Mouse (Mus musculus): Measurements from ENCODE around the gene Tuba1b. TPM values are rescaled to one million over a fixed set of nuclear protein-coding genes. Genes with fewer than 3 reads are reported as not detected.

Tuba1b gene
- total and polyA plus RNA-seq, 3 experiments, result 1,149 to 2,960 (median 2,851) TPM

GRCm38 (mm10) chr15:98893940-98894745, 40.2 kb downstream of the Tuba1b start, which contains the start of gene Rhebl1:
Gene Rhebl1, minus strand, starts transcription at chr15:98894540.
- no peaks in the 10 kb centered on the region for H3K79me2 ChIP-seq (replicated peaks; ENCODE audit: control insufficient read depth, extremely low read depth, insufficient read depth, poor library complexity, severe bottlenecking)
- H3K36me3 ChIP-seq (replicated peaks in 1 of 2; ENCODE audit: control insufficient read depth in 1 of 2, insufficient read depth in 1 of 2, low read length in 1 of 2), result peaks cover 0 to 1% of the 10 kb centered on the region in 2 experiments
- H3K4me2 ChIP-seq (ENCODE audit: insufficient read depth, low read depth, poor library complexity, severe bottlenecking), result peak within 1 kb of the TSS; percentile 73
- dilution Hi-C loops (cut with MboI; ENCODE audit: extremely low pct_ligation_motif_present, extremely low pct_unique_long_range_greater_than_20kb, low sequenced_read_pairs), result no loop called here
- TF ChIP-seq KAT2A (IDR thresholded peaks at IDR 0.05; ENCODE audit: insufficient replicate concordance, low read length) (no peak), RCOR1 (conservative IDR thresholded peaks at IDR 0.05; ENCODE audit: low read depth, low read length) (no peak), POLR2A (IDR thresholded peaks at IDR 0.05; ENCODE audit: low read depth, low read length) (no peak), E2F4 (IDR thresholded peaks at IDR 0.05; ENCODE audit: insufficient replicate concordance, low read depth, low read length) (no peak), MXI1 (IDR thresholded peaks at IDR 0.05; ENCODE audit: low read depth, low read length) (0 out of 2 replicates have a peak, but pooled peaks have one; percentile 53), MAX (IDR thresholded peaks at IDR 0.05; ENCODE audit: low read length) (peak; percentile 21; the same call in 1 of the 2 replicates), USF2 (conservative IDR thresholded peaks at IDR 0.05; ENCODE audit: low read depth, low read length) (no peak), MAFK (IDR thresholded peaks at IDR 0.05; ENCODE audit: insufficient replicate concordance, low read length) (no peak), POLR2AphosphoS2 (IDR thresholded peaks at IDR 0.05; ENCODE audit: low read depth, low read length) (no peak), PAX5 (IDR thresholded peaks at IDR 0.05; ENCODE audit: low read length) (no peak)
- H3K4me3 ChIP-seq (replicated peaks in 1 of 3; ENCODE audit: low read depth in 2 of 3, low read length in 2 of 3, poor library complexity in 1 of 3), result peak within 1 kb of the TSS in 1 of 3 experiments; percentile 44
- H3K27ac ChIP-seq (ENCODE audit: insufficient read depth, low read depth), result no peak within 1 kb of the TSS
- H3K4me1 ChIP-seq (ENCODE audit: control insufficient read depth in 1 of 2, insufficient read depth in 2 of 2), result peaks cover 6 to 8% of the 10 kb centered on the region in 2 experiments; a peak in 3 of 4 replicates
- in situ Hi-C loops (cut with MboI; ENCODE audit: low pct_ligation_motif_present, low pct_unique_long_range_greater_than_20kb, low sequenced_read_pairs), result no loop called here
- DNase-seq (ENCODE audit: extremely low read depth), result no peak
- H3K27me3 ChIP-seq (replicated peaks), result peaks cover 3% of the 10 kb centered on the region
- peaks cover 6% of the 10 kb centered on the region for H3K9me3 ChIP-seq (replicated peaks; ENCODE audit: low read length)
- no peak within 1 kb of the TSS for H3K9ac ChIP-seq (ENCODE audit: insufficient read depth, low read depth)

GRCm38 (mm10) chr15:98893036-98893435, 41.3 kb downstream of the Tuba1b start:
- no peak overlapping the region for H3K4me2 ChIP-seq (ENCODE audit: insufficient read depth, low read depth, poor library complexity, severe bottlenecking)
- no peak overlapping the region for H3K4me3 ChIP-seq (replicated peaks in 1 of 3; ENCODE audit: low read depth in 2 of 3, low read length in 2 of 3, poor library complexity in 1 of 3)
- dilution Hi-C loops (cut with MboI; ENCODE audit: extremely low pct_ligation_motif_present, extremely low pct_unique_long_range_greater_than_20kb, low sequenced_read_pairs) (no loop called here), in situ Hi-C loops (cut with MboI; ENCODE audit: low pct_ligation_motif_present, low pct_unique_long_range_greater_than_20kb, low sequenced_read_pairs) (no loop called here)
- no peak overlapping the region for H3K9ac ChIP-seq (ENCODE audit: insufficient read depth, low read depth)
- peaks cover 3 to 8% of the 10 kb centered on the region in 2 experiments; a peak in 3 of 4 replicates for H3K4me1 ChIP-seq (ENCODE audit: control insufficient read depth in 1 of 2, insufficient read depth in 2 of 2)
- peaks cover 0 to 1% of the 10 kb centered on the region in 2 experiments for H3K36me3 ChIP-seq (replicated peaks in 1 of 2; ENCODE audit: control insufficient read depth in 1 of 2, insufficient read depth in 1 of 2, low read length in 1 of 2)
- peaks cover 4% of the 10 kb centered on the region for H3K27me3 ChIP-seq (replicated peaks)
- no peaks in the 10 kb centered on the region for H3K79me2 ChIP-seq (replicated peaks; ENCODE audit: control insufficient read depth, extremely low read depth, insufficient read depth, poor library complexity, severe bottlenecking)
- DNase-seq (ENCODE audit: extremely low read depth), result no peak
- TF ChIP-seq EP300 (IDR thresholded peaks at IDR 0.05; ENCODE audit: low read length), result no peak
- no peak for TF ChIP-seq GABPA (IDR thresholded peaks at IDR 0.05; ENCODE audit: insufficient replicate concordance, low read depth, low read length)
- no peak for TF ChIP-seq ZC3H11A (IDR thresholded peaks at IDR 0.05; ENCODE audit: low read depth, low read length)
- TF ChIP-seq TBP (conservative IDR thresholded peaks at IDR 0.05; ENCODE audit: low read depth, low read length), result no peak
- TF ChIP-seq PAX5 (IDR thresholded peaks at IDR 0.05; ENCODE audit: low read length), result no peak
- H3K27ac ChIP-seq (ENCODE audit: insufficient read depth, low read depth), result no peak overlapping the region
- peaks cover 6% of the 10 kb centered on the region for H3K9me3 ChIP-seq (replicated peaks; ENCODE audit: low read length)

All from CH12.LX (cell line).